Mouse (Mus musculus) retina, postnatal 7 days (tissue): ENCODE measurements around the gene Dusp10.

ENCODE experiments used
- DNase-seq: peaks from one replicate; pipeline ENCODE4 v3.0.0-alpha.2; 2012; ENCODE audit warnings: low read depth, low spot score

Dusp10 gene

DNA sequence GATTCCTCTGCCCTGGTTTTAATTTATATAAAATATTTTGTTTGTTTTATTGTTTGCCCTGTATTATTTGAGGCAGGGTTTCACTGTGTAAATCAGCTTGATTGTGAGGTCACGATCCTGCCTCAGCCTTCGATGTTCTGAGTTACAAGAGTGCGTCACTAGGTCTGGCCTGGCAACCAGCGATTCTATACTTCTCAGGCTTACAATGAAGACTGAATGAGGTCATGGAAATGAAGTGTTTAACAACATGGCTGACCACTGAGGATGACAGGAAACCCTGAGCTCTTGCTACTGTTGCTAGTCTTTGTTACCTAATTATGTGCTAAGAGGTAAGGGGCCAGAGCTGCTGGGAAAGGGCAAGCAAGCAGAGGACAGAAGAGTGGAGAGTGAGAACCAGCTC lies at the start of gene Dusp10:
Gene Dusp10 (plus strand): TSS at position 197 of the 400 bp plus-strand sequence.
- no peak for DNase-seq

DNA sequence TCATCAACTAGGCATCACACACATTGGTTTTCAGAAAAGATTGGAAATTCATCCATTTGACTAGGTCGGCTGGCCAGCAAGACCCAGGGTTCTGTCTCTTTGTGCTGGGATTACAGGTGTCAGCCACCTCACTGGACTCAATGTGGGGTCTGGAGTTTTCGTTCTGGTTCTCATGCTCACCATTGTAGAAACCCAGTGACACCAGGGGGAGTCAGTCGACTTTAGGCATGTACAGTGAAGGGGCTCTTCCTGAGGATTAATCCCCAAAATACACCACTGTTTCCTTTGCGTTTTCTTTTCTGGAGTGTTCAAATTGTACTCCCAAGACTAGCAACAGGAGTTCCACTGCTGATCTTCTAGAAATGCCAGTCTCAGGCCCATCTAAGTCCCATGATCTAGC lies 47.8 kb upstream of the Dusp10 start:
- no peak for DNase-seq

DNA sequence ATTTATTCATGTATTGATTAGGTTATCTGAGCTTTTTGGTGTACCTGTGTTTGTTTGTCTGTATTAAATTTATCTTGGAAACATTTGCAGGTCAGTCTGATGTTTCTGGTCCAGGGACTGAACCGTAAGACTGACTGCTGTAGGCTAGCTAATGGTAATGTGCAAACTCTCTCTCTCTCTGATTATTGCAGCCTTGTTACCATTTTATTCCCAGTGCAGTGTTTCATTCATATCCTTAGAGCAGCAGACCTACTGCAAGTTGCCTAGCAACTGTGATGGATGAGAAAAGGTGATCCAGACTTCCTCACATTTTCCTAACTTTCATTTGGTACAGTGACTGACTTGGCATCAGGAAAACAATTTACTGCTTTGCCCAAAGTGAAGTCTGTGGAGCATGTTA lies 43.8 kb upstream of the Dusp10 start:
- DNase-seq, result no peak

DNA sequence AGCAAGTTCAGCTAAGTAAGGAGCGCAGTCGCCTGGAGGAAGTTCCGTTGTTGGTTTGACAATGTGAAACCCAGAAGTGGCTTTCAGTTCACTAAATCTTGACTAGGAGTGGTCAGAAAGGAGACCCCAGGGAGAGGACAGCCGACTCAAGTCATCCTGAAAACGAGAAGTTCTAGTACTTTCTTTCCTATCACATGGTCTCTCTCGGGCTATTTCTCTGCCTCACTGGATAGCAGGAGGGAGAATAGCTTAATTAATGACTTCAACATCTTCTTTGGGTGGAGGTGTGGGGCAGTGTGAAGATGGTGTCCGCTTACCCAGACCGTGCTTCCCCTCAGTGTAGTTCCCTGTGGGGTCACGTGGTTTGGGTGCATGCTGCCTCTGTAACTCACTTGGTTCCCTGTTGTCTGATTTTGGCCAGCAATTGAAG lies 33.3 kb upstream of the Dusp10 start:
- DNase-seq, result no peak

- no peak for DNase-seq
Observed at GRCm38 (mm10) chr1:183982108-183982507, 31.0 kb upstream of the Dusp10 start.

DNA sequence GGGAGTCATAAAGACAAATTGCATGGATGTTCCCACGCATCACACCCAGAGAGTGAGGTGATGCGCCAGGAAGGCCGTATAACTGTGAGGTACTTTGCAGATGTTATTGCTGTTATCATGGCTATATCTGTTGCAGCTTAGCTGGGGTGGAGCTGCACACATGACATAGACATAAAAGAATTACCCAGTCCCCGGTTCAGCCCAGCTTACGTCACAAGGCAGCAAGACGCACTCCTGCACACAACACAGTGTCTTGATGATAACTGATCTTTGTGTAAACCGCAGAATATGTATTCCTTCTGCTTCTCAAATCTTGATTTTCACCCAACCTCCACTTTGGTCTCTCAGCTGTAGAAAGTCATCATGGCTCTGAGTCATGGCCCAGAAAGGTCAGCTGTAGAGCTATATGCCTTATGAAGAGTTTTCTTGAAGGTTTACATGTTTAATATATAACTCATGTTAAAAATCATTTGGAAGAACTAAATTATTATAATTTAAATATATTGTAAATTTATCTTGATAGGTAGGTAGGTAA lies 25.3 kb upstream of the Dusp10 start:
- no peak for DNase-seq

GRCm38 (mm10) chr1:183991921-183992320 lies 21.2 kb upstream of the Dusp10 start:
- no peak for DNase-seq

- no peak for DNase-seq
Observed at GRCm38 (mm10) chr1:183997207-183997606, 15.9 kb upstream of the Dusp10 start.

DNA sequence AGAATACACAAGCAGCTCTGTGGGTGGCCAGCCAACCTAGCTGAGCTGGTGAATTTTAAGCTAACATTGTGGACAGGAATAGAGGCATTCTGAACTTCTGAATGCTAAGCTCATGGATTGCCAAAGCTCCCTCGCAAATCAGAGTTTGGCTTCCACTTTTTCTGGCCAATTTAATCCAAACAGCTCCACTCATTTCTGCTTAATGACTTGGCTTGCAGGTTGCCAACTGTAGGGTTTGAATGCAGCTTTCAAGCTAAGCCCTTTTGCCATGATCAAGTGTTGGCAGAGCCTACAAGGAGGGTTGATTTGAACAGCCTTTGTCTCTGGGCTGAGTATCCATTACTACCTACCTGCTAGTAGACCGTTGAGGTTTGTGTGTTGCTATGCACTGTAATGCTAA lies 10.6 kb upstream of the Dusp10 start:
- DNase-seq, result no peak

DNA sequence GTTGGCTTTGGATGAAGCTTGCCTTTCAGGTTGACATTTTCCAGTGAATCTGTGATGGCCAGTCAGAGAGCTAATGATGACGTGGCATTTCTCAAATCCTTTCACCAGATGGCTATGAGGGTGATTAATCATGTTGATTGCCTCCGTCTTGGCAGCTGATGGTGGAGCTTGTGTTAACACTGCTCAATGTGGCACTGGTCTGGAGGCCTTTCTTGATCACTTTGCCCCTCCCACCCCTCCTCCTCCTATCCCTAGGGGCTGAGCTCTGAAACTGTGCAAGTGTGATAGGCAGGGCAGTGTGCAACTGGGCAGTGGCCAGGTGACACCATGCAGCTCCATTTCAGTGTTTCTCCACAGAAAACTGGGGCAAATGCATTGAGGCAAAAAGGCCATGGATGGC lies 8.8 kb upstream of the Dusp10 start:
- DNase-seq, result no peak

DNA sequence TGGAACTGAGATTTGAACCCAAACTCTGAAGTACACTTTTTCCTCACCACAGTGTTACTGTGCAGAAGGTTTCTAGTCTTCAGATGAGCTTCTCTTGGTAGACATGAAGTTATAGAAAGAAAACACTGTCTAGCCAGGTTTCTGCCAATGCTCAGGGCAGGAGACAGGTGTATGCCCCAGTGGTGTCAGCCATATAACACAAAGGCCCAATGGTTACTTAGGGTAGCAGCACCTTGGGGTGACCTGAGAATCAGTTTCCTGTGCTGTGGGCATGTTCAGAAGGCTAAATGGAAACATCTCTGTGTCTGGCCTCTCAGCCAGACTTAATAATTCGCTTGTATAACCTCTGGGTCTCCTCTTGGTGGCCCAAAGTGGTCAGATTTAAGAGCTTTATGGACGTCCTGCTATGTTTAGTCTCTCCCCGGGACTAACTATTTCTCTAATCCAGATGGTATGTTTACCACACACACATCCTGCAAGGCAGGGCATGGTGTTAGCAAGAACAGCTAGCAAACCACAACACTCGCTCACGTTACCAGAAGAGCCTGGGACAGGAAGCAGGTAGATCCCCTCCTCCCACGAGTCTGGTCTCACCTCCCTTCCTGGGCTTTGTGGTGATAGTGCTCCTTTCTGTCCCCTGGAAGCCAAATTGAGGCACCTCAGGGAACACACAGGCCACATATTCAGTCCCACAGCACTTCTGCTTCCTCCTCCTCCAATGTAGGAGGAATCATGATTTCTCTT lies 7.6 kb upstream of the Dusp10 start:
- DNase-seq, result no peak

DNA sequence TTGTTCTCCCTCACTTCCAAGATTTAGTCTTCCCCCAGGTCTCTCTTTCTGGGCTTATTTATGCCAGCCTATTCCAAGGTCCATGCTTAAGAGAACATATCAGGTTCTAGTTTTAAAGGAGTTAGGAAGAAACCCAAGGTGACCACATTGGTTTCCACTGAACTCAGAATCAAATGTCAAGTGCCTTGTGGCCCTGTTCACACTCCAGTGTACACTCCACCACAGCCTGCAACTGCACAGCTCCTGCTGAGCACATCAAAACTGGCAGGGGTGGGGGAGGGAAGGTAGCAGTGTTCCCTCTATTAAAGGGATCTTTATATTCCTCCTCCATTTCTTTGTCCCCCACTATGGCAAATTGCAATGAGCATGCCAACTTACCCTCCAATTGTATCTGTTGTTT lies 7.0 kb upstream of the Dusp10 start:
- DNase-seq, result no peak

- no peak for DNase-seq
Observed at GRCm38 (mm10) chr1:184011311-184011710, 1.8 kb upstream of the Dusp10 start.

DNA sequence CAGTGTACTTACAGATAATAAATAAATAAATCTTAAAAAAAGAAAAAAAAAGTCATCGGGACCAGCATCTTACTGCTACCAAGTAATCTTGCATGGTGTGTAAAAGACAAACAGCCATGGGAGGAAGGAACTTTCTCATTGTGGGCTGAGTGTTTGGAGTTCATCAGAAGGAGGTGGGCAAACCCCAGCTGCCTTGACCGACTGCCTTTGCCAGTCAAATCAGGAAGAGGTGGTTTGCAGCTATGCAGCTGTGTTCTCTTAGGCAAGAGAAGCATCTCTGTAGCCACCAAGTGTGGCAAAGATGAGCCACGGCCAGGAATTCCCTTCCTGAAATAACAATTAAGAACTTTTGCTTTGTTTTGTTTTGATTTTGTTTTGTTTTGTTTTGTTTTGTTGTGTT lies 989 bp downstream of the Dusp10 start:
- no peak for DNase-seq

DNA sequence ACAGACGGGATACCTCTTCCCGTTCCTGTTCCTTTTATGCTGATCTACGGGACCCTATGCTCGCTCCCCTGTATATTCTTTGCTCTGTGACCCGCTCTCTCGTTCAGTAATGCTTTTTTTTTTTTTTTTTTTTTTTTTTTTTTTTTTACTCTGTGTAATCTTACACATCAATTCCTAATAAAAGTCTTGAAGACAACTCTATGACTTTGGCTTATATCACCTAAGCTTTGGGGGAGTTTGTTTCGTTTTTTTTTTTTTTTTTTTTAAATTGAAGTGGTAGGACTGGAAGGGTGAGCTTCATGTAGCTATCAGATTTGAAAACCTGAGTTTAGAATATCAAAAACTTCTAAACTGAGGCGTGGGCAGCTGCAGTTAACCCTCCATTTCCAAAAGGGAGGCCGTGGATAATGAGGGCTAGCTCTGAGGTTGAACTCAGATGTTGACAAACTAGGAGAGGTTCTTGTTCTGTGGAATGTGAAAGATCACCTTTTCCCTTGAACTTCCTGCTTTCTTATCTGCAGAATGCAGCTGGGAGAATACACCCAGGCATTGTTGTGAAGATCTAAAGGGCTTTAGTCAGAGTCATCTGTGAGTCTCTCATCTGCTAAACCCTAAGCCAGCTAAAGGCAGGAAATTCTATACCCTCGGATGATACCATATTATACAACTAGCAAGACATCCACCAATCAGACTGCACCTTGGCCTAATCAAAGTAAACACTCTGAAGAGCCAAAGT lies 3.1 kb downstream of the Dusp10 start:
- DNase-seq, result no peak

DNA sequence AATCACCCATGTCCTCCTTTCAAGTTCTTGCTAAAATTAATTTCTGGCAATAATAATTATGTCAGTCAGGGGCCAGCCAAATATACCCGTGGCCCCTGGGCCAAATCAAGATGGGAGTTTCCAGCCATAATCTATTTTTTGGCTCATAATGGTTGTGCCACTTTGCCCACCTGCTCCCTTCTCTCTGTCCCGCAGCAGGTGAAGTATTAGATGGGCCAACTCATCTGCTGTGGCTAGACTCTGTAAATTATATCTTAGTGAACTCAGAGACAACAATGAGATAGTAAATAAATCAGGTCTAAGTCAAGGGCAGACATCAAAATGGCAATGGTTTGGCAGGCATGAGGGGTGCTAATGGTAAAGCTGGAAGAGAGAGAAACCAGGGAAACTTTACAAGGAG lies 4.5 kb downstream of the Dusp10 start:
- DNase-seq, result no peak

DNA sequence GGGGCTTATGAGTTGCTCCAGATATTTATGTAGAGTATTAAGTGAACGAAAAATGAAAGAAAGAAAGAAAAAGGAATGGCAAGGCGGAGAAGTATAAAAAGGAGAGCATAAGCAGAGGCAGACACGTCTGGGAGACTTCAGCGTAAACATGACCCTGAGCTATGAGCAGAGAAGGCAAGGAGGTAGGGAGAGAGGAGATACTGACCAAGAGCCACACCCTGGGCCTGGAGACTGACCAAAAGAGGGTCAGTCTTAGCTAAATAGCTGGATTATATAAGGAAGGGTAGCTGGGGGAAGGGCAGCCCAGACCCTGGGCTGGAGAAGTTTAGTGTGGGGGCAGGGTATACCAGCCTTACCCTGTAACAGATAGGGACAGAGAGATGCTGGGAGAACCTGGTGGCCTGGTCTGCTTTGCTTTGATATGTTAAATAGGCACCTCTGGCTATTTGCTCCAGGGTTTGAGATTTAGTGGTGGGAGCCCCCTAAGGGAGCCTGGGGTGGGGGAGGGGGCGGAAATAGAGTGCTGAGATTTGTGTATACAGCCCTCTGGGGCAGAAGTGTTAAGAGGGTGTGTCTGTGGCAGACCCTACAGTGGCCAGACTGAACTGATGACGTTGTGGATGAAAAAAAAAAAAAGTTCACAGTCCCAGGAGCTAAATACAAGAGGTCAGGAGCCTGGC lies 6.1 kb downstream of the Dusp10 start:
- DNase-seq, result no peak

DNA sequence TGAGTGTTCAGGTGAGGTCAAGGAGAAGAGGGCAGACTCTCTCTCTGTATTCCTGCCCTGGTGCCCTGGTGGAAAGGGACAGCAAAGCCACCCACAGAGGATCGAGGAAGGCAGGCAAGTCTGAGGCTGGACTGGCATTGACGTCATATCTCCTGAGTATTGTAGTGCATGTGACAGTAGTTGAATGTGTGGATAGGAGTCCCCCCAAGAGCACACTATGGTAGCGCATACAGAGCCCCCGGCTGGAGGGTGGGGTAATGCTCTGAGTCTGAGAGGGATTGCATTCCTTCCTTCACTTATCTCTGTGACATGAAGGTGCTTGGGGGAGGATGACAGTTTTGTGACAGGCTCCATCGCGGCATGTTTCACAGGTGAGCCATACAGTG lies 6.6 kb downstream of the Dusp10 start:
- no peak for DNase-seq

- DNase-seq, result no peak
Observed at GRCm38 (mm10) chr1:184023971-184024370, 10.9 kb downstream of the Dusp10 start.

DNA sequence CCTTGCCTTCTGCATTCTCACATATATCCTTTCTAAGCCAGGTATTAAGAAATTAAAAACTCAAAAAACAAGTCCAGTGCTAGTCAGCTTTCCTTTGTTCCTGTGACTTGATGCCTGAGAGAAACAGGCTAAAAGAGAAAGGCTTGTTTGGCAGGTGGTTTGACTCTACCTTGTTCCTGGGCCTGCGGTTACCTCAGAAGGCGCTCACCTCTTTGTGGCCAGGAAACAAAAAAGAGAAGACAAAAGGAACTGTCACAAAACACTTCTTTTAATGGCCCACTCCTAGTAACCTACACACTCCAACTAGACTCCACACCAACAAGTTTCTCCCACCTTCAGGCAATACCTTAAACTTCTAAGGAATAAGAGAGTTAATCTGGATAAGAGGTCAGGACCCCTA lies 11.5 kb downstream of the Dusp10 start:
- DNase-seq, result no peak

DNA sequence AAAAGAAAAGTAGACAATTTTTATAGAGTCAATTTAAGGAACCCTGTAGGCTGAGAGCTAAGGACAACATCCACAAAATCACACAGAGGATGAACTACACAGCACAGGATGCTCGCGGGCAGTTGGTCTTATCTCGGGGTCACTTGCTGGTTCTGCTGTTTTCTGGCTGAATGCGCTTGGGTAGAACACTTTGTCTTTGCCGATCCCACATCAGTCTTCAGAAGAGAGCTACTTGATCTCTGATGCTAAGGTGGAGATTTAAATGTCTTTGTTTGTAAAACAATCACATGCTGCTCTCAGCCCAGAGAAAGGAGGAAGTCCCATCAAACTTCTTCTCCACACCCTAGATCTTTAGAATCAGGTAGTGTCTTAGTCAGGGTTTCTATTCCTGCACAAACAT lies 12.0 kb downstream of the Dusp10 start:
- no peak for DNase-seq

- DNase-seq, result no peak
Observed at GRCm38 (mm10) chr1:184027039-184027438, 13.9 kb downstream of the Dusp10 start.
